Mouse (Mus musculus): ENCODE results near the gene Agpat4. TPM values are rescaled to one million over a fixed set of nuclear protein-coding genes. Genes with fewer than 3 reads are reported as not detected.

Agpat4 gene
- total and polyA plus RNA-seq, 2 experiments from 2014 or later, result 47.7 to 58.2 TPM

DNA sequence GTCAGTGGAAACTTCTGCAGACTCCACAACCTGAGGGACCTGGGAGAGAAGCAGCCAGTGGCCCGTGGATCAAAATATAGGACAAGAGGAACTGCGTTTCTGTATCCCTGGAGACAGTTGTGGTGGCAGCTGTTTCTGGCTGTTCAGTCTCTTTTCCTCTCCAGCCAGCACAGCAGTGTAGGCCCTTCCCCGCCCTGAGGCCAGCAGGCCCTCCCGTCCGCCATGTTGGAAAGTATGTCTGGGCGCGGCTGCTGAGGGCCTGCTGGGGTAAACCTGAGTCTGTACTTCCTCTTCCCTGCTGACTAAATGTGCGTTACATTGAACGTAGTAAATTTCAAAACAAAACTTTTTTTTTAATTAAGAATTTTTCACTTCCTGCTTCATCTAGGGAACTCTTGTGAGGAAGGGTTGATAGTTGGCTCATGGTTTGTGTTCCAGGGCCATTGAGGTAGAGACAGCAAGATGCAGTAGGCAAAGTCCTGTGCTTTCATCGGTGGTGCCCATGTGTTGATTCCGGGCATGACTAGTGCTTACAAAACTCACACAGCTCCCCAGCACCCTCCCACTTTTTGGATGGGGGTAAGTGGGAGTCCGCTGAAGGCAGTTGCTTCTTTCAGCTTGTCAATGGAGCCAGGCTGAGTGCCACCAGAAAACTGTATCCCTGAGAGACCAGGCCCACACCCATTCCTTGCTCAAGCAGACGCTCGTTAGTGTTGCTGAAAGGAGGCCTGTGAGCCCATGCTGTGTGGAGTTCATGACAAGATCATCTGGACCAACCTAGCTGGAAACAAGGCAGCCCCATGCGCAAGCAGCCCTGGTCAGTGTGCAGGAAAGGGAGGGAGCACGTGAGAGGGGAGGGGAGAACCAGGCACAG is 40.9 kb downstream of the Agpat4 start:
- H3K9ac ChIP-seq (replicated peaks; ENCODE audit: low read length, poor library complexity, severe bottlenecking), result no peak overlapping the region
- ATAC-seq (ENCODE audit: low FRiP score) (no peak), DNase-seq (ENCODE audit: low spot score) (no peak)
- no peaks in the 10 kb centered on the region for H3K9me3 ChIP-seq (ENCODE audit: low read length)
- 87% methylated on average over 16 of the region's 16 CpGs for WGBS
- H3K27me3 ChIP-seq (ENCODE audit: insufficient read depth, low read length), result no peaks in the 10 kb centered on the region
- H3K4me2 ChIP-seq (ENCODE audit: low read depth, low read length, poor library complexity, severe bottlenecking), result no peak overlapping the region
- TF ChIP-seq CTCF (IDR thresholded peaks at IDR 0.05), result no peak
- no peak overlapping the region for H3K4me3 ChIP-seq (ENCODE audit: low read depth, low read length)
- H3K4me1 ChIP-seq (ENCODE audit: insufficient read depth, low read length), result peaks cover 9% of the 10 kb centered on the region; the same call in 1 of the 2 replicates
- peaks cover 7% of the 10 kb centered on the region; the same call in 1 of the 2 replicates for H3K36me3 ChIP-seq (ENCODE audit: insufficient read depth, low read length)
- H3K27ac ChIP-seq (ENCODE audit: low read depth, low read length), result no peak overlapping the region

DNA sequence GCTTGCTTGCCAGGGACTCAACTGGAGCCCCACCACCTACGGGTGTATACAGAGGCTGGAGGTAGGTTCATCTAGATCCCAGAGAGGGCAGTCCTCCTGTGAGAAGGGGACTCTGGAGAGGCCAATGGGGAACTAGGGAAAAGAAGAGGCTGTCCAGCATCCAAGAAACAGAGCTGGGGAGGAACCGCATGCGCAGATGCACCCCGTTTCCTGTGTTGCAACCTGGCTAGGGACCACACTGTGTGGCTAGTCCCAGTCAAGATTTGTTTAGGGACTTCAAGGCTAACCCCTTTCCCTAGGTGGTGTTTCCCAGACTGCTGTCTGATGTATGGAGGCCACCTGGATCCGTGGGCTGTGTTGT is 41.5 kb downstream of the Agpat4 start:
- no peaks in the 10 kb centered on the region for H3K9me3 ChIP-seq (ENCODE audit: low read length)
- ATAC-seq (ENCODE audit: low FRiP score), result no peak
- peaks cover 9% of the 10 kb centered on the region; the same call in 1 of the 2 replicates for H3K4me1 ChIP-seq (ENCODE audit: insufficient read depth, low read length)
- no peak for TF ChIP-seq CTCF (IDR thresholded peaks at IDR 0.05)
- no peak overlapping the region for H3K27ac ChIP-seq (ENCODE audit: low read depth, low read length)
- no peak overlapping the region for H3K9ac ChIP-seq (replicated peaks; ENCODE audit: low read length, poor library complexity, severe bottlenecking)
- no peak overlapping the region for H3K4me2 ChIP-seq (ENCODE audit: low read depth, low read length, poor library complexity, severe bottlenecking)
- H3K27me3 ChIP-seq (ENCODE audit: insufficient read depth, low read length), result no peaks in the 10 kb centered on the region
- 96% methylated on average over 5 of the region's 5 CpGs for WGBS
- peaks cover 5% of the 10 kb centered on the region; the same call in 1 of the 2 replicates for H3K36me3 ChIP-seq (ENCODE audit: insufficient read depth, low read length)
- no peak overlapping the region for H3K4me3 ChIP-seq (ENCODE audit: low read depth, low read length)
- no peak for DNase-seq (ENCODE audit: low spot score)

GRCm38 (mm10) chr17:12160540-12160939 is 42.0 kb downstream of the Agpat4 start:
- TF ChIP-seq CTCF (IDR thresholded peaks at IDR 0.05), result no peak
- 94% methylated on average over 2 of the region's 2 CpGs for WGBS
- Histone ChIP-seq H3K4me3 (ENCODE audit: low read depth, low read length) (no peak overlapping the region), H3K27ac (ENCODE audit: low read depth, low read length) (no peak overlapping the region), H3K36me3 (ENCODE audit: insufficient read depth, low read length) (peaks cover 5% of the 10 kb centered on the region; the same call in 1 of the 2 replicates), H3K9me3 (ENCODE audit: low read length) (no peaks in the 10 kb centered on the region), H3K4me1 (ENCODE audit: insufficient read depth, low read length) (peaks cover 9% of the 10 kb centered on the region; the same call in 1 of the 2 replicates), H3K9ac (replicated peaks; ENCODE audit: low read length, poor library complexity, severe bottlenecking) (no peak overlapping the region), H3K27me3 (ENCODE audit: insufficient read depth, low read length) (no peaks in the 10 kb centered on the region), H3K4me2 (ENCODE audit: low read depth, low read length, poor library complexity, severe bottlenecking) (no peak overlapping the region)
- DNase-seq (ENCODE audit: low spot score) (no peak), ATAC-seq (ENCODE audit: low FRiP score) (no peak)

DNA sequence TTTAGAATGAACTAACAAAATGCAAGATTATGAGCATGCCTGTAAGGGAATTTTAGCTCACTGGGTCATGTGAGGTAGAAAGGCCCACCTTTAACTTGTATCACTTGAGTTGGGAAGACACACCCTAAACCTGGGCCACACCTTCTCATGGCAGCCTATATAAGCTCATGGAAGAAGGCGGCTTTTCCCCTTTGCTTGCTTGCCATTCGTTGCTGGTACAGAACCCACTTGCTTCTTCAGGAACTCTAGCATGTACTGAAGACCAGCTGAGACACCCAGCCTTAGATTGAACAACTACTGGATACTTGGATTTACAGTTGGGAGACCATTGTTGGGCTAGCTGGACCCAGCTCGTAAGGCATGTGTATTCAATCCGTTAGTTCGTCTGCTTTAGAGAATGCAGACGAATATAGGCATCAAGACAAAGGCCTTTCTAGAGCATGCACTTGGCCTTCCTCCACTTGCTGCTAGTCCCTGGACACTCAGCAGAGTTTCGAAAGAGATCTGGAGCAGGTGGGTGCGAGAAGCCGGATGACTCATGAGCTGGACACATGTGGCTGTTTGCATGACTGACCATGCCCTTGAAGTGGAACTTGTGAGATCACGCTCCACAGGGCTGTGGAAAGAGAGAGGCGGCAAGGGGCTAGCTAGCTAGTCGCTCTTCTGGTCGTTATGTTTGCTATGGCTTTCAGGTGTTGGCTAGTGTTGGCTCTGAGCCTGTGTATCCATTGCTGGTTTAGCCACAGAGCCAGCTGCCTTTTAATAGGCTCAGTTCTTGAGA is 42.7 kb downstream of the Agpat4 start:
- H3K9ac ChIP-seq (replicated peaks; ENCODE audit: low read length, poor library complexity, severe bottlenecking), result no peak overlapping the region
- H3K9me3 ChIP-seq (ENCODE audit: low read length), result no peaks in the 10 kb centered on the region
- DNase-seq (ENCODE audit: low spot score) (no peak), ATAC-seq (ENCODE audit: low FRiP score) (no peak)
- no peak overlapping the region for H3K4me3 ChIP-seq (ENCODE audit: low read depth, low read length)
- no peak for TF ChIP-seq CTCF (IDR thresholded peaks at IDR 0.05)
- H3K36me3 ChIP-seq (ENCODE audit: insufficient read depth, low read length), result peaks cover 4% of the 10 kb centered on the region; the same call in 1 of the 2 replicates
- no peaks in the 10 kb centered on the region for H3K27me3 ChIP-seq (ENCODE audit: insufficient read depth, low read length)
- H3K27ac ChIP-seq (ENCODE audit: low read depth, low read length), result no peak overlapping the region
- H3K4me1 ChIP-seq (ENCODE audit: insufficient read depth, low read length), result peaks cover 9% of the 10 kb centered on the region; the same call in 1 of the 2 replicates
- H3K4me2 ChIP-seq (ENCODE audit: low read depth, low read length, poor library complexity, severe bottlenecking), result no peak overlapping the region
- WGBS, result 93% methylated on average over 13 of the region's 13 CpGs

DNA sequence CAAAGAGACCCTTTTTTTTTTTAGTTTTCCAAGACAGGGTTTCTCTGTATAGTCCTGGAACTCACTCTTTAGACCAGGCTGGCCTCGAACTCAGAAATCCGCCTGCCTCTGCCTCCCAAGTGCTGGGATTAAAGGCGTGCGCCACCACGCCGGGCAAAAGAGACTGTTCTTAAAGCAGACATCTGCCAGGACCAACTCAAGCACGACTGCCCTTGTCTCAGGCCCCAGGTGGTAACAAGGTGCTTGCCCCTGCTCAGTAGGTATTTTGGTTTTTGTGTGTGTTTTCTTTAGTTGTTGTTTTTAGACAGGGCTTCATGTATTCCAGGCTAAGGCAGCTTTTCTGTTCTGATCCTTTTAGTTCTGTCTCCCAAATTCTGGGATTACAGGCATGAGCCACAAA is 43.4 kb downstream of the Agpat4 start:
- Histone ChIP-seq H3K9ac (replicated peaks; ENCODE audit: low read length, poor library complexity, severe bottlenecking) (no peak overlapping the region), H3K4me1 (ENCODE audit: insufficient read depth, low read length) (peaks cover 9% of the 10 kb centered on the region; the same call in 1 of the 2 replicates), H3K27me3 (ENCODE audit: insufficient read depth, low read length) (no peaks in the 10 kb centered on the region), H3K4me3 (ENCODE audit: low read depth, low read length) (no peak overlapping the region), H3K4me2 (ENCODE audit: low read depth, low read length, poor library complexity, severe bottlenecking) (no peak overlapping the region), H3K27ac (ENCODE audit: low read depth, low read length) (no peak overlapping the region), H3K36me3 (ENCODE audit: insufficient read depth, low read length) (peaks cover 2% of the 10 kb centered on the region; the same call in 1 of the 2 replicates), H3K9me3 (ENCODE audit: low read length) (no peaks in the 10 kb centered on the region)
- DNase-seq (ENCODE audit: low spot score), result no peak
- 90% methylated on average over 7 of the region's 7 CpGs for WGBS
- TF ChIP-seq CTCF (IDR thresholded peaks at IDR 0.05), result no peak
- no peak for ATAC-seq (ENCODE audit: low FRiP score)
